Mouse (Mus musculus): ENCODE data around the gene Pianp. TPM values are rescaled to one million over a fixed set of nuclear protein-coding genes. Genes with fewer than 3 reads are reported as not detected.

Gene Pianp
- under 1 TPM; 0.61 TPM for total RNA-seq (2021)
- long read RNA-seq, experiment 1 = 0 reads
- long read RNA-seq, experiment 2 = 0 reads

DNA sequence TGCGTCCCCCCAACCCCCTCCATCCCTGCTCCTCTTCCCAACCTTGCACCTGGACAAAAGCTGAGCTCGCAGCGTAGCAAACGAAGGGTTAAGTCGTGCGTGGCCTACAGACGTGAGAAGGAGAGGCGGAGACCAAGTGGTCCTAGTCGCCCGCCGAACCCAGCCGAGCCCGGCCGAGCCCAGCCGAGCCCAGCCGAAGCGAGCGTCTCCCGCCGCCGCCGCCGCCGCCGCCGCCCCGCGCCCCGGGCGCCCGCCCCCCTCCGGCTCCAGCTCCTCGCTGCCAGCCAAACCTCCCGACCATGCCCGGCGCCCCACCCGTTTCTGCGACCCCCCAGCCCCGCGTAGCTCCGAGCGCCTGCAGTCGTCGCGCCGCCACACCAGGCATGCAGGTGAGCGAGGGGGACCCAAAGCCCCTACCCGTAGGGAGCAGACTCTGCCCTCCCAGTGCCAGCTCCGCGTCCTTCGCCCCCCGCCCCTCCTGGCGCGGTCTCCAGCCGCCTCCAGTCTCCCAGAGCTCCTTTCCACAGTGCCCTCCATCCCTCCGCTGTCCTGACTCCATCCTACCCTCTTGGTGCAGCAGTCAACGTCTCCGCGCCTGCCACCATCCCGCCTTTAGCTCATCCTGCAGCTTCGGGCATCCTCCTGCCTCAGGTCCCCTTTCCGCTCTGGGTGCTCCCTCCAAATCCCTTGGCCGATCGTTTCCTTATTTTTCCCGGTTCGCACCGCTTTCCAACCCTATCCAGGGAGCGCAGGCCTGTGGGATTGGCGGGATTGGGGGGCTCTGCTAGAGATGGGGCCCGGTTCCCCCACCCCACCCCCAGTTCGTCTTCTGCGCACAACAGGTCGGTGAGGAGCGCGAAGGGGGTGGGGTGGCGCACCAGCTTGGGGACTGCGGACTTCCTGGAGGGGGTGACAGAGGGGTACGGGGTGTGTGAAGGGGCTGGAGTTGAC, at the start of gene Pianp:
Gene Pianp, plus strand, starts transcription at position 144 of the 951 bp plus-strand sequence.
- peak; percentile 86 for DNase-seq

DNA sequence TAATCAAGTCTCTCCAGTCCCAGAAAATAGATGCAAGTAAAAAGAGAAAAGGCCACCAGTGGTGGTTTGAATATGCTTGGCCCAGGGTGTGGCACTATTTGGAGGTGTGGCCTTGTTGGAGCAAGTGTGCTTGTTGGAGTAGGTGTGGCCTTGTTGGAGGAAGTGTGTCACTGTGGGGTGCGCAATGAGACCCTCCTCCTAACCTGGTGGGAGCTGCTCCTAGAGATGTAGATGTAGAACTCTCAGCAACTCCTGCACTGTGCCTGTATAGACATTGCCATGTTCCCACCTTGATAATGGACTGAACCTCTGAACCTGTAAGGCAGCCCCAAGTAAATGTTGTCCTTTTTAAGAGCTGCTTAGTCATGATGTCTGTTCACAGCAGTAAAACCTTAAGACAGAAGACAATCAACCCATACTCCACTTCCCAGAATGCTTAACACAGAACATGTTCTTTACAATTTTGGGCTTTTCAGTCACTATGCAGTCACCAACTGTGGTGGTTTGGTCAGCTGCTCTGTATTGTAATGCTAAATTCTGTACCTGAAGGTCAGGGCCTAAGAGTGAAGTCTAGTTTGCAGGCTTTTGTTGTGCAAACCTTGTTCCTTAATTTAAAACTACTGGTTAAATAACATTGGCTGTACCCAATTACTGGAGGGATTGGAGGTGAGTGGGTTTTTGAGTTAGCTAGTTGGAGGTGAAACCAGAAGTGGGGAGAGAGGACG, 42.3 kb upstream of the Pianp start:
- no peak for DNase-seq

DNA sequence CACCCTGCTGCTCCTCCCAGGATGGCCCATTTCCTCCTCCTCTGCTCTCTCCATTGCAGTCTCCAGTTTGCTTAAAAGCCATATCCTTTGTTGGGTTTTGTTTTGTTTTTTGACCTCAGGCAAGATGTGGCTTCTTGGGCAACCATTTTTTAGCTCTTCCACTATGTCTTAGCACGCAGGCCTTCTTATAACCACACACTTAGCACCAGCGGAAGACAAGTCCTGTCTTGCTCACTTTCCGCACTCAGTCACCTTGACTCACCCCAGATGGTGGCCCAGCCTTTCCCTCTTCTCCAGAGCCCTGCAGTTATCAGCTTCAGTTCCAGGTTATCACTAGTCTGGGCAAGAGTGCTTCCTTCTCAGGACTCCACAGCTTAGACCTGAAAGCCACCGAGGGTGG, 41.3 kb upstream of the Pianp start:
- DNase-seq = no peak

DNA sequence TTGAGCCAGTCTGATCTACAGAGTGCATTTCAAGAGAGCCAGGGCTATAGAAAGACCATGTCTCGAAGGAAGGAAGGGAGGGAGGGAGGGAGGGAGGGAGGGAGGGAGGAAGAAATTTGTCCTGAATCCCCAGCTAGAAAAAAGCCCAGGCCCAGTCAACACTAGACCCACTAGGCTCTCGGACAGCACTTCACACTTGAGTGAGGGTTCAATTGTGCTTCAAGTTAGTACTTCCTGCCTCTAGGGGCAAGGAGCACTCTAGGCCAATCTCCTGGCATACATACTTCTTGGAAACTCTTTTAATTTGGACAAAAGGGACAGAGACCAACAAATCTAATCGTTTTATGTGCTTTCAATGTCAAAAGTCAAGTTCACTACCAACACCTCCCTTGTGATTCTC, 38.4 kb upstream of the Pianp start:
- DNase-seq = no peak

DNA sequence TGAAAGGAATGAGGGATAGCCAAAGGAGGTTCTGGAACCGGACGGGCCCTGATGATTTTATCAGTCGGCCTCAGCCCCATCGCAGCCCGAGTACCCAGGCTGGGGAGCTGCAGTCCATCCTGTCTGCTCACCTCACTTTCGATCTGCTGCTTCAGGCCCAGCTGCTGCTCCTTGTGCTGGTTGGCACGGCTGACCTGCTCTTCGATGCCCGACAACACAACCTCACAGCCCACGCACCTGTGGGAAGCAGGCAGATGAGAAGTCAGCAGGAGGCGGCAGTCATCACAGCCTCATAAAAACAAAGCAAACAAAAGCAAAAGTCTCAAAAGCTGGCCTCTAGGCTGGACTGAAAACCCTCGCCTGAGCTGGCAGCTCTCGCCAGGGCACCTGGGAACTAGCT, 36.5 kb upstream of the Pianp start:
- no peak for DNase-seq

DNA sequence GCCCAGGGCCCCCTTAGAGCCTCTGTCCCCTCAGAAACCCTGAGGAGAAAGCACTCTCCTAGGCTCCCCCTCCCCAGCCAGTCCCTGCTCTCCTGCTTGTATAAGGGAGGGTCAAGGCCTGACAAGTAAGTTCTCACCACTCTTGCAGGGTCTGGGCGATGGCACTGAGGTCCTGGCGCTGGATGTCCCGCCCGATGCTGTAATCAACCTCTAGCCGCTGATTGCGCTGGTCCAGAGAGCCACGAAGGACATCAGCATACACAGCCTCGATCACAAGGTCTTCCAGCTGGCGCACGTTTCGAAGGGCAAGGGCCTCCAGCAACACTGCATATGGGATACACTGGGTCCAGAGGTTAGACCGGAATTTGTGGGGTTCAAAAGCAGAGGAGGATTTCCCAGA, 35.5 kb upstream of the Pianp start:
- no peak for DNase-seq

DNA sequence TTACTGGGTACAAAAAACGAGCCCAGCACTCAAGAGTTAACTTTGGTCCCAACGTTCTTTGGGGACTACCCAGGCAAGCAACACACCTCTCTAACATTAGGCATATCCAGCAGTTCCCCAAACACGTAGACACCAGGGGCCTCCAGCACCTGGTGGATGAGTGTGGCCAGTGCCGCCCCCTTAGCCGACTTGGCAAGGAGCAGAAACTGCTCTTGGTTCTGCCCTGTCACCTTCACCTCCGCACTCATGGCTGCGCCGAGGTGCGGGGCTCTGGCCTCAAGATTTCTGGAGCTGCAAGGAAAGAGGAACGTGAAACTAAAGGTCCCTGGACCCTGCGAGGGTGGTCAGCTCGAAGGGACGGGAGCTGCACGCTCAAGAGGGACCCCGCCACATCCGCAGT, 31.9 kb upstream of the Pianp start:
- DNase-seq = no peak

DNA sequence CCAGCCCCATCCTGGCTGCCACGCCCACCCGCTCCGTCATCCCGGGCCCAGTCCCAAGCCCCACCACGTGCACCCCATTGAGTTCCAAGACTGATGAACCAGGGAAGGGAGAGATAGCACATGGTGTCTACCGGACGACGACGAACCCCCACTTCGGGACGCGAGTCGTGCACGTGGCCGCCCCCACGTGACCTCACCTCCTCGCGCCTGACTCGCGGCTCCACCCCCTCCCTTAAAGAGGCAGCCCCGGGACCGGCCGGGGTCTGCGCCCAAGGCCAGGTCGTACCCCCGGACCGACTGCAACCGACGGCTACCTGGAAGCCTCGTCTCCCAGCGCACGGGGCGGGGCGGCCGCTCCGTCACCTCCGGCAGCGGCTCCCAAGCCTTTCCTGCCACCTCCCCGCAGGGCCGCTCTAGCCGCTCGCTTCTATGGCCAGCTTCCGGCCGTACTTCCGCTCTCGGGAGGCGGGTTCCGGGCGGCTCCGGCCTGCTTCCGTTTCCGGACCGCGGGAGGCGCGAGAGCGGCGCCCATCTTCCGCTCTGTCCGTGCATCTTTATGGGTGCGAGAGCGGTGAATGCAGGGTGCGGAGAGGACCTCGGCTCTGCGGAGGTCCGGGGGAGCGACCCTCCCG, 31.3 kb upstream of the Pianp start, which contains the start of gene Cops7a:
Gene Cops7a, minus strand, starts transcription at position 451 of the 632 bp plus-strand sequence.
- DNase-seq = peak; percentile 96

DNA sequence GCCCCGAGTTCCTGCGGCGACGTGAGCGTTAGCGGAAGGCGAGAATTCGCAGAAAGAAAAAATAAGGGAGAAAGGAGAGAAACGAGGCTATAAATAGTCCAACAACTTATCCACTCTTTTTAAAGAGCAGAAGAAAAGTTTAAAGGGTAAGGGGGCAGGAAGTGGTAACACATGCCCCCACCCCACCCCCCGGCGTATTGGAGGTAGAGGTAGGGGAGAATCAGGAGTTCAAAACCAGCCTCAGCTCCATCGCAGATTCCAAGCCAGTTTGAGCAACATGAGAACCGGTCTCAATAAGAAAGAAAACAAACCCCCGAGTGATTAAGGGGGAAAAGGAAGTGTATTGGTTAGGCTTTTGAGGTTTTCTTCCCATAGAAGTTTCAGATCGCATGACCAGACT, 30.7 kb upstream of the Pianp start:
- no peak for DNase-seq

DNA sequence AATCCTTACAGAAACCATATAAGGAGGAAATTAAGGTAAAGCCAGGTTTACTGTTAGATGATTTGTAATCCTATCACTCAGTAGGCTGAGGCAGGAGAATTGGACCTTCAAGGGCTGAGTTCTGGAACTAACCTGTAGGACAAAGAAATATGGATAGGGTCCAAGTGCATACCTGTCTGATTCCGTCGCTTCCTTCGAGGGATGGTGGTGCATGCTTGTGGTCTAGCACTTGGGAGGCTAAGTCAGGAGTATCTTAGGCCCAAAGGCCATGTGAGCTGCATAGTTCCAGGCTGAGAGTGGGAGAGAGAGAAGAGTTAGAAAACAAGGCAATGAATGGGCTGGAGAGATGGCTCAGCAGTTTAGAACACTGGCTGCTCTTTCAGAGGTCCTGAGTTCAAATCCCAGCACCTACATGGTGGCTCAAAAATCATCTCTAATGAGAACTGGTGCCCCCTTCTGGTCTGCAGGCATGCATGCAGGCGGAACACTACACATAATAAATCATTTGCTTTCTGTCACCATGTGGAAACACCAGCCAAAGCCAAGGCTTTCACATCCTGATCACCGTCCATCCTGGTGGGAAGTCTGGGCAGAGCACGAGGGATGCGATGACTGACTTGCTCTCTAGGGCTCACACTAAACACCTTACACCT, 29.9 kb upstream of the Pianp start:
- DNase-seq = peak; percentile 10

DNA sequence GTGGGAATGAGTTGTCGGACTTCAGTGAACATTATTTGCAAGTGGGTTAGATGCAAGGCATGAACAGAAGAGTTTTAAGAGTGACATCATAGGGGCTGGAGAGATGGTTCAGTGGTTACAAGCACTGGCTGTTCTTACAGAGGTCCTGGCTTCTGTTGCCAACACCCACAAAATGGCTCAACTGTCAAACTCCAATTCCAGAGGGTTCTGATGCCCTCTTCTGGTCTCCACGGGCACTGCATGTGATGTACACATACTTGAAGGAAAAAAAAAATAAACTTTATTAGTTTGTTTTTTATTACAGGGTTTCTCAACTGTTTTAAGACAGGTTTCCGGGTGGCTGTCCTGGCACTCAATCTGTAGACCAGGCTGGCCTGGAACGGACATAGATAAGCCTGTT, 28.7 kb upstream of the Pianp start:
- DNase-seq = peak; percentile 57

DNA sequence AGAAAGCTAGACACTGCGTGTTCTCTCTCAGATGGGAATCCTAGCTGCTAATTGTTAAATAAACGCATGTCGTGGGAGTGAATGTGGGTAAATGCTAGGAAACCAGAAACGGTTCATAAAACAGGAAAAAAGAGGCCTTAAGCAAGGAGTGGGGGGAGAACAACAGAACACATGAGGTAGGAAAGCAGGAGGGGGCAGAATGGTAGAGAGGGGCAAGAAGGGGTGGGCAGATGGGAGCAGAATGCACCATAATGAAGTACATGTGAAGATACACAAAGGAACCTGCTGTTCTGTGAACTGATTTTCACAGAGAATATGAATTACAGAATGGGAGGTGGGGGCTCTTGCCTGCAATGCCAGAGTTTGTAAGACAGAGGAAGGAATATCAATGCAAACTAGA, 4.3 kb upstream of the Pianp start:
- no peak for DNase-seq

DNA sequence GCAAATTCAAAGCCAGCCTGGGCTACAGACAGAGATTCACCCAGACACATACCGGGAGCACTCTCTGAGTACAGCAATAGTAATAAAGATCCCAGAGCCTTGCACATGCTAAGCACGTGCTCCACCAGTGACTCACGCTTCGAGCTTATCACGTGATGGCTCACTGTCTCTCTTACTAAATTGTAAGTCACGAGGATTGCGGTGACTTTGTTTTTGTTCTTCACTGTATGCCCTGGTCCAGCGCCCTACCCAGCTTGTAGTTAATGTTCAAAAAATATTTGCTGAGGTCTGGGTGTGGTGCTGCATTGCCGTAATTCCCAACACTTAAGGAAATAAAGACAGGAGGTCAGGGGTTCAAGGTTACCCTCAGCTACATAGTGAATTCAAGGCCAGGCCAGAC, 3.1 kb upstream of the Pianp start:
- DNase-seq = no peak

DNA sequence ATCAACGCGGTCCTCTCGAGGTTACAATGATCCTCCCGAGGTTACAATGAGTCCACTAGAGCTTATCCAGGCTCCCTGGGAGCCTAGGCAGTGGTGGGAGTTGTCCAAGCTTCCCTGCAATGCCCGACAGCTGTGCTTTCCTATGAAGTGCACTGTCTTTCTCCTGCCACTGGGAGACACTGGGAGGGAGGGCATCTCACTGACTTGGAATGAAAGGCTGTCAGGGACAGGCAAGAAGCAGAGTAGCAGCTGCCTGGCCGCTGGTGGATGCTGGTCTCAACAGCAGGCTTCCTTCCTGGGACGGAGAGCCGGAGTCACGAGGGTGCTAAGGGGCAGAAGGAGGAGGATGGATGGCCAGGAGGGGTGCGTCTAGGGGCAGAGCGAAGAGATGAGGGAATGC, 2.6 kb upstream of the Pianp start:
- DNase-seq = no peak

DNA sequence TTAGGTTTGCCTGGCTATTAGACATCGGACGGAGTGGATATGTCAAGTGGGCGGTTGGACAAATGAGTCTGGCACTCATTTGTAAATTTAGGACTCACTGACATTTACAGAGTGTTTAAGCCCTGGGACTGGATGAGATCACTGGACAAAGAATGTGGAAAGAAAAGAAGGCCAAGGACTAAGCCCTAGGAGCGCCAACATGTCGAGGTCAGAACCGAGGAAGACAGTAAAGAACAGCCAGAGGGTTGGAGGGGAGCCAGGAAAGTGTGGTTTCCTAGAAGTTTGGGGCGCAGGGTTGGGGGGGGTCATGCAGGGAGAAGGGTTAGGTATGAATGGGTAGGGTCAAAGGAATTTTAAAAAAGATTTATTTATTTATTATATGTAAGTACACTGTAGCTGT, 1.2 kb upstream of the Pianp start:
- no peak for DNase-seq

DNA sequence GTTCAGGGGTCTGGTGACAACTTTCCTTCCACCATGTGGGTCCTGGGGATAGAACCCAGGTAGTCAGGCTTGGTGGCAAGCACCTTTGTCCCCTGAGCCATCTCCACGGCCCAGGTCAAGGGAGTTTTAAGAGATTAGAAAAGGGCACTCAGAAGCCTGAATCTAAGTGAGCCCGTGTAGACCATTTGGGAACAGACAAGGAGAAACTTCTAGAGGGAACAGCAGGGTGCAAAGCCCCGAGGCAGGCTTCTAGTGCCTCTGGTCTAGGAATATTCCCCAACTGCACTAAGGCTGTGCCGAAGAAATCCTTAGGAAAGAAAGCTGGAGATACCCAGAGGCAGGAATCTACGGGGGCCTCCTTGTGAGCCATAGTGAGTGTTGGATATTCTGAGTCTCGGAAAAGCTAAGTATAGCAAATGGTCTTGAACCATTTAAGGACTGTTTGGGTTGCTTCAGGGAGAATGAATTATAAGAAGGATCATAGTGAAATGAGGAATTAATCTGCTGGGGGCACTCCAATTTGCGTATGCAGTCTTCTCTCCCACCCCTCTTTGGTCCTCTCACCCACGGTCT, 577 bp upstream of the Pianp start:
- no peak for DNase-seq

DNA sequence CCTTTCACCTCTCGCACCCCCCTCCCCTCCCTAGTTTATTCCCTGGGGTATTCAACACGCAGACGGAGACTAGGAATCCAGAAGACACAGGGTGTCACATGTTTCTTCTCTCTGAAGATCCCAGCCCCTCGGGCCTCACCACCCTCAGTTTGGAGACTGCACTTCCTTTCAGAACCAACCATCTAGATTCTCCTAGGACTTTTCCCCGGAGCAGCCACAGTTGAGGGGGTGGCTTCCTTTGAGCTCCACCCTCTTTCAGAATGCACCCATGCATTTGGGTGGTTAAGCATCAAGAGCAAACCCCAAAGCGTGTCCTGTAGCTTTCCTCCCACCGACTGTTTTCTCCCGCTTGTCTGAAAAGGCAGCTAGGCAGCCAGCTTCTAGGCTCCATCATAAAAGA, 1.6 kb downstream of the Pianp start:
- DNase-seq = no peak

DNA sequence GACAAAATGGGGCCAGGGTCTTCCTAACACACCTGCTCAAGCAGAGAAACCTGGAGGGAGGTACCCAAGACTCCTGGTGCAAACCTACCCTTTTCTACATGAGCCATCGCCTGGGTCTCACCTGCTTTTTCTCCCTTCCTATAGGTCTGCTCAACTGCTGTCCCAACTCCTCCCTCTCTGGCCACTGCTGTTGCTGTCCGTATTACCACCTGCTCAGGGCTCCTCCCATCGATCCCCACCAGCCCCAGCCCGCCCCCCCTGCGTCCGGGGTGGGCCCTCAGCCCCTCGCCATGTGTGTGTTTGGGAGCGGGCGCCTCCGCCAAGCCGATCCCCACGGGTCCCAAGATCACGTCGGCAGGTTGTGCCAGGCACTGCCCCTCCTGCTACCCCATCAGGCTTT, 2.6 kb downstream of the Pianp start:
- DNase-seq = no peak

DNA sequence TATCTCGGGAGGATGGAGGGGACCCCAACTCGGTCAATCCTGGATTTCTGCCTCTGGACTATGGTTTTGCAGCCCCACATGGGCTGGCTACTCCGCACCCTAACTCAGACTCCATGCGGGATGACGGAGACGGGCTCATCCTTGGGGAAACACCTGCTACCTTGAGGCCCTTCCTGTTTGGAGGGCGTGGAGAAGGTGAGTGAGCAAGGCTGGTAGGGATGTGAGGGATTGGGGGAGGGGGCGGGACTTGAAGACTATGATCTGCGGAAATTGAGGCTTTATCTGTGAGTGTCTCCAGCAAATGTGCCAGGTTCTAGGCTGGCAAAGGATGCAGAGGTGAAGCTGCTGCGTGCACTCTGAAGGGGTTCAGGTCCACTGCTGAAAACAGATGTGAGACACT, 3.1 kb downstream of the Pianp start:
- no peak for DNase-seq

DNA sequence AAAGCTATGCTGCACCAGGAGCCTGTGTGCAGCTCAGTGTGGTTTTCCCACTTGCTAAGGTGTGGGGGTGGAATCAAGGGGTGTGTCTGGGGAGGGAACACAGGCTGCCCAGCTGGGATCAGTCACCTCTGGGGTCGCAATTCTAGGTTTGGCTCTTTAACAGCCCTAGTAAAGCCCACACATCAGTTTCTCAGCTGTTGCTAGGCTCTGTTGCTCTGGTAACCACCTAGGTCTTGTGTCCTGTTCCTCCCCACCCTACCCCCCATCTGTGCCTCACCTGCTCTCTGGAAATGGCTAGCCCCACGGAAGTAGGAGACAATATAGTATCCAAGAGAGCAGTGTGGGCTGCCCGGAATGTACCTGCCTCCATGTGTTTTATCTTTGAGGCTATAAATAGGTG, 7.2 kb downstream of the Pianp start:
- DNase-seq = no peak

DNA sequence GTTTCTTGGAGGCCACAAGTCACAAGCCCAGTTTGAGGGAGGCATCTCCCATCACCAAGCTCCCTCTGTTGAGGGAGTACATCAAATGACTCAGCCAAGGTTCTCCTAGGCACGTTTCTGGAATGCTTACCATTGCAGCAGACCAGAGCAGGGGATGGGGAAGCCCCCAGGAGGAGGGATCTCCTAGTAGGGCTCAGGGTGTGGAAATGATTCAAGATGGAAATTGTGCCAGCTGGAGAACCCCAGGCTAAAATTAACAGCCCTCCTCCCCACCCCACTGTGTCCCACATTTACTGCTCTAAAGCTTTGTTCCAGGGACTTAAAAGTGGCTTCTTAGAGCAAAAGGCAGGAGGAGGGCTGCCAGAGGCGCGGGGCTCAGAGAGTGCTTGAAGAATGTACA, 8.6 kb downstream of the Pianp start:
- no peak for DNase-seq

DNA sequence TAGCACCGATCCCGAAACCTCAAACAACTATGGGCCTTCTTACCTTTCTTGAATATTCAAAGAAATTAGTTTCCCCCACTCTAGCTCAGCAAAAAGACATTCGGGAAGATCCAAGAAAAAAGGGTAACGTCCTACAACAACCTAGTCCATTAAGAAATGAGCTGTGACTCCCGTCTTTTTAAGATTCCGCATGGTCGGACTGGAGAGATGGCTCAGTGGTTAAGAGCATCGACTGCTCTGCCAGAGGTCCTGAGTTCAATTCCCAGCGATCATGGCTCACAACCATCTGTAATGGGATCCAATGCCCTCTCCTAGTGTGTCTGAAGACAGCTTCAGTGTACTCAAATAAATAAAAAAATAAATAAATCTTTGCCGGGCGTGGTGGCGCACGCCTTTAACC, 11.6 kb downstream of the Pianp start:
- DNase-seq = no peak

Measured in gastrocnemius, postnatal 10 days (tissue).